Mouse (Mus musculus): Measurements from ENCODE around the gene Gm15448.
"Not testable (repeated sequence)": the region's sequence is repeated elsewhere in the genome, so short reads cannot be mapped to it uniquely, and the experiment has no call there.

GRCm38 (mm10) chr7:3799940-3800339 lies 25.5 kb downstream of the Gm15448 start:
- TF ChIP-seq NRF1 (IDR thresholded peaks at IDR 0.05; ENCODE audit: insufficient read depth, low read depth, low read length, poor library complexity, severe bottlenecking); TBP (IDR thresholded peaks at IDR 0.05; ENCODE audit: low read depth, low read length); CTCF (IDR thresholded peaks at IDR 0.05 in 2 of 3, conservative IDR thresholded peaks at IDR 0.05 in 1 of 3; ENCODE audit: control insufficient read depth in 1 of 3, insufficient read depth in 1 of 3, low read depth in 2 of 3, low read length in 3 of 3, poor library complexity in 1 of 3, severe bottlenecking in 1 of 3); HCFC1 (IDR thresholded peaks at IDR 0.05; ENCODE audit: low read depth, low read length); USF1 (IDR thresholded peaks at IDR 0.05; ENCODE audit: low read depth, low read length); POLR2AphosphoS2 (IDR thresholded peaks at IDR 0.05; ENCODE audit: low read length); KAT2A (conservative IDR thresholded peaks at IDR 0.05; ENCODE audit: low read depth, low read length); EP300 (IDR thresholded peaks at IDR 0.05; ENCODE audit: low read depth in 1 of 2, low read length in 2 of 2); ZC3H11A (IDR thresholded peaks at IDR 0.05; ENCODE audit: low read depth, low read length); POLR2A (IDR thresholded peaks at IDR 0.05; ENCODE audit: control insufficient read depth in 1 of 2, insufficient read depth in 1 of 2, low read depth in 1 of 2, low read length in 2 of 2, poor library complexity in 1 of 2); BHLHE40 (IDR thresholded peaks at IDR 0.05; ENCODE audit: borderline replicate concordance, low read depth, low read length); MAZ (IDR thresholded peaks at IDR 0.05; ENCODE audit: low read depth, low read length); MAX (IDR thresholded peaks at IDR 0.05; ENCODE audit: low read length): not testable (repeated sequence)
